Mouse (Mus musculus) CD8-positive naive resting alpha-beta T cell, adult 2 months (primary cell): ENCODE measurements around the gene Vmn1r46.
"Not testable (repeated sequence)": the region's sequence is repeated elsewhere in the genome, so short reads cannot be mapped to it uniquely, and the experiment has no call there.

Experiments
- DNase-seq, 2 experiments: peaks; one replicate each; pipeline ENCODE4 v3.0.0; 2022; ENCODE audit warnings: low read depth in 2 of 2, low spot score in 2 of 2

Gene Vmn1r46

DNA sequence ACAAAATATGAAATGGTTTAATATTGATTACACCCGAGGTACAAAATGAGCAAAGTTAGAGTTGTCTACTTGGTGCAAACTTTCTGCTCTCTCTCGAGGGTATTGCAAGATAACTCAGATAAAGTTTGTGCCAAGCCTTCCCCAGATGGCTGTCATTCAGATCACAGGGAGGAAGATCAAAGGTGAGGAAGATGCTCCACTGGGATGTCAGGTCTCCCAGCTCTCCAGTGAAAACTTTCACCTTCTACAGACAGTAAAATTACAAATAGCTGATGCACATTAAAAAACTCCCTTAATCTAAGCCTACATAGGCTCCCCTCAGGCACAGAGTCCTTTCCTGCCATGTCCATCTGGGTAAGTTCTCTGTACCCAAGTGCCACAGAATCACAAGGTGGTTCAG is at the start of gene Vmn1r46:
Vmn1r46 (plus strand) TSS at position 301 of the 400 bp plus-strand sequence.
- DNase-seq = no peak

DNA sequence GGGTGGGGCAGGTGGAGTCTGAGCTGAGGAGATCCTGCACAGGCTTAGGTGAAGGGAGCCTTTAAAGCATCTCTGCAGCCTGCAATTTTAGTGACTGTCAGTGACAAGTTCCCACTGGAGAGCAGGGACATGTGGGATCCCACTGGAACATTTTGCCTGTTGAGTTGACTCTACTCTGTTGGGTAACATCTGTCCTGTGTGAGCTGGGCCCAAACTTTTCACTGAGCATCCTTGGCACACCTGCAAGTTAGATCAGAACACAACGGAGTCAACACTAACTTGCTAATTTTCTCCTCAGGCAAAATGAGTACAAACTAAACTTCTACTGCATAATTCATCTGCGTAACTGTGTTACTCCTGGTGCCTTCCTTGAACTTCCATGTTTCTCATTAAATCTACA is 28.6 kb upstream of the Vmn1r46 start, which contains the start of gene Vmn1r45:
Vmn1r45 (minus strand) TSS at position 101 of the 400 bp plus-strand sequence.
- DNase-seq = not testable (repeated sequence)

DNA sequence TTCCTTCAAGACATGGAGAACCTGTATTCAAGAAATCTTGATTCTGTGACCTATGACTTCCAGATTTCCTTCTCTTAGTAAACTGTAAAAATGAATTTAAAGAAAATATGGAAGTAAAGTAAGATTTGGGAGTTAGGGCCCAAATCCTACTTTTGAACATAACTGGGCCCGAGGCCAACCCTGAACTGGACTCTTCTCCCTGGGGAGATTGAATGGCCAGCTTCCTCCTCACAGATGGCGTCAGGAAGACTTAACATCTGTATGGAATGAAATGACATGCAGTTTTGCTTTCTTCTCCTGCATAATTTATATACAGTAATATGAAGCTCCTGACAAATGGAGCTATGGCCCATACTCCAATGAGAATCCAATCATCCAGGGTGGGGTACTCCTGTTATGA is 28.2 kb upstream of the Vmn1r46 start:
- DNase-seq = no peak

DNA sequence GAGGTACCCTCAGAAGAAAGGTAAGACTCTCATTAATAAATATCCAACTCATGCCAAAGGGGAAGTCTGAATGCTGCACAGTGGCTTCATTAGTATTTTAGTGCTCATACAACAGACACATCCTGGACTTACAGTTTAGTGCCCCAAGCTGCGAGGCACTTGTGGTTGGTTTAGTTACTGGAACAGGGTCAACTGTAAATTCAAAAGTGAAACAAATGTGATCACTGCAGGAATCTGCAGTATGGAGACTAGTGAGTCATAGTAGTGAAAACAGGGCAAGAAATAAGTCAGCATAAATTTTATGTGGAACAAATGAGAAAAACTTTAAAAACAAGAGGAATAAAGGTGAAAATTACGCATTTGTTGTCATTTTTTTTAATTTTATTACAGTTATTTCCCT is 15.6 kb upstream of the Vmn1r46 start:
- DNase-seq = no peak

DNA sequence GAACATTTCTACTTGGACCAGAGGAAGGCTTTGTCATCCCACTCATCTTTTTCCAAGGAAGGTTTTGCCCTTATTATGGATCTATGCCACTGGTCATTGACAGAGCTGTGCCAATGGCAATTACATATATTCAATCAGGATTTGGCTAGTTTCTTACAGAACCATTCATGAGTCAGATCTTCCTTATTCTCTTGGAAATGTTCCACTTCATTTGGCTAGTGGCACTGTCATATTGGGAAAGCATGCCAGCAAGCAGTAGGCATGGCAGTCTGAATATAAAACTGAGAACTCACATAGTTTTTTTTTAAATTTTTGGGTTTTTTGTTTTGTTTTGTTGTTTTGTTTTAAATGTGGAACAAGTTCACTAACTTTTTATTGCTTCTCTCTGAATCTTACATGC is 2.8 kb upstream of the Vmn1r46 start:
- DNase-seq = no peak

DNA sequence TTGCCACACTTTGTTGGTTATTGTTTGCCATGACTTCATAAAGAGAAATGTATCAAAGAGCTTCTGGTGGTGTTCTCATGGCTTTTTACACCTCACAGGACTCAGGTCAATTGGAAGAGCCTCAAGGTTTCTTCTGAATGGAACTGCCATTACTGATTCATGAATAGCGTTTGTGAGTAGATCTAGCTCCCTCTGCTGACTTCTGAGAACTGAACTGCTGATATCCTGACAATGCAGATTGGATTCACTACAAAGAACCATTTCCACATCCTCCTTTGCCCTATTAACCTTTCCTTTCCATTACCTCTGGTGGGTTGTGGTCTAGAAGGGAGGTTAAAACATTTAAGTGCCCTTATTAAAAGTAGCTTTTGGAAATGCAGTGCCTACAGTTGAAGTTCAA is 16.9 kb downstream of the Vmn1r46 start:
- DNase-seq = no peak

DNA sequence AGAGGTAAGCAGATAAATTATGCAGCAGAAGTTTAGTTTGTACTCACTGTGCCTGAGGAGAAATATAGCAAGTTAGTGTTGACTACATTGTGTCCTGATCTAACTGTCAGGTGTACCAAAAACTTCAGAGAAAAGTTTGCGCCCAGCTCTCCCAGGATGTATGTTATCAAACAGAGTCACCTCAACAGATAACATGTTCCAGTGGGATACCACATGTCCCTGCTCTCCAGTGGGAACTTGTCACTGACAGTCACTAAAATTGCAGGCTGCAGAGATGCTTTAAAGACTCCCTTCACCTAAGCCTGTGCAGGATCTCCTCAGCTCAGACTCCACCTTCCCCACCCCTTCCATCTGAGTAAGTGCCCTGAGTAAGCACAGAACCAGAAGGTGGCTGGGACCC is 46.7 kb downstream of the Vmn1r46 start, which contains the start of gene Vmn1r47:
Vmn1r47 (plus strand) TSS at position 301 of the 400 bp plus-strand sequence.
- DNase-seq = not testable (repeated sequence)
